In the genomic region with DNA sequence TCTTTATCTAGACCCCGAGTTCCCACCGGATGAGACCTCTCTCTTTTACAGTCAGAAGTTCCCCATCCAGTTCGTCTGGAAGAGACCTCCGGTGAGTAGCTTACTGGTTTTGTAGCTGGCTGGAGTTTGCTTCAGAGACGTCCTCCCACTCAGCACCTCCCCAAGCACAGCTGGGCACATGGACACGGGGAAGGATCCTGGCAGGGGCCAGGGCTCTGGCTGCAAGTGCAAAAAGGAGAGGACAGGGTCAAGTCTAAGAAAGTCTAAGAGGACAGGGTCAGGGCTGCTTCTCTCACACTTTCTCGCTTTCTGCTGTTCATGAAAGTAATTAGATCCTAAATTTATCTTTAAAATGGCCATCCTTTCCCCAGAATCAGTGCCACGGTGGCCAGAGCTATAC, we compare ENCODE assay signal across 23 mouse cellular contexts. TPM values are rescaled to one million over a fixed set of nuclear protein-coding genes. Genes with fewer than 3 reads are reported as not detected.
DNase-seq lines count a peak whose midpoint lies in the region; ATAC-seq lines count a peak whose summit lies in the region.
"Had no signal": no experiment of that assay in that cellular context is flagged by ENCODE, and none has a peak within 500 bp of the region (broad histone marks: within the 10 kb centered on the region; RNA-seq: fewer than 3 reads in every experiment).

No protein-coding gene starts in this region.

- ATAC-seq in heart, embryonic 13.5 days (ENCODE audit: extremely low read depth, insufficient number of reproducible peaks, low FRiP score, low TSS enrichment), result no peak
- ATAC-seq in heart, embryonic 11.5 days (replicated peaks; ENCODE audit: insufficient number of reproducible peaks, low FRiP score, low TSS enrichment), result no peak
- ATAC-seq: forebrain, embryonic 13.5 days had no signal

- H3K4me1 ChIP-seq in heart, embryonic 13.5 days, result peaks cover 19% of the 10 kb centered on the region
- peaks cover 5% of the 10 kb centered on the region; the same call in 1 of the 2 replicates for H3K4me1 ChIP-seq in heart, embryonic 11.5 days (ENCODE audit: control insufficient read depth, insufficient read depth, low read length)
- H3K4me1 ChIP-seq: embryonic facial prominence, embryonic 12.5 days; forebrain, embryonic 13.5 days; hindbrain, embryonic 12.5 days; limb, embryonic 15.5 days had no signal

- H3K9ac ChIP-seq in heart, embryonic 13.5 days, result no peak overlapping the region
- H3K9ac ChIP-seq in heart, embryonic 11.5 days (ENCODE audit: low read depth, low read length), result no peak overlapping the region
- H3K9ac ChIP-seq: embryonic facial prominence, embryonic 12.5 days; forebrain, embryonic 13.5 days; hindbrain, embryonic 12.5 days; limb, embryonic 15.5 days; lung, embryonic 14.5 days had no signal

- H3K27ac ChIP-seq in heart, embryonic 13.5 days (replicated peaks), result 0 out of 2 replicates have a peak overlapping the region, but pooled peaks have one; percentile 57
- H3K27ac ChIP-seq in heart, embryonic 11.5 days (ENCODE audit: low read depth, low read length), result no peak overlapping the region
- H3K27ac ChIP-seq: embryonic facial prominence, embryonic 12.5 days; forebrain, embryonic 13.5 days; hindbrain, embryonic 12.5 days; kidney, postnatal 0 days; limb, embryonic 15.5 days had no signal

- no peaks in the 10 kb centered on the region for H3K36me3 ChIP-seq in heart, embryonic 13.5 days
- no peaks in the 10 kb centered on the region for H3K36me3 ChIP-seq in heart, embryonic 11.5 days (ENCODE audit: control insufficient read depth, insufficient read depth, low read length)
- H3K36me3 ChIP-seq: embryonic facial prominence, embryonic 12.5 days; hindbrain, embryonic 12.5 days; limb, embryonic 15.5 days had no signal

- H3K4me3 ChIP-seq in heart, embryonic 13.5 days, result no peak overlapping the region
- H3K4me3 ChIP-seq in heart, embryonic 11.5 days (ENCODE audit: low read depth, low read length), result no peak overlapping the region
- H3K4me3 ChIP-seq: embryonic facial prominence, embryonic 12.5 days; erythroblast, embryonic 14.5 days; forebrain, embryonic 13.5 days; hindbrain, embryonic 12.5 days; limb, embryonic 15.5 days; megakaryocyte, embryonic 14.5 days had no signal

- no peaks in the 10 kb centered on the region for H3K27me3 ChIP-seq in heart, embryonic 13.5 days (replicated peaks)
- no peaks in the 10 kb centered on the region for H3K27me3 ChIP-seq in heart, embryonic 11.5 days (ENCODE audit: control insufficient read depth, insufficient read depth, low read length)
- H3K27me3 ChIP-seq: embryonic facial prominence, embryonic 12.5 days; forebrain, embryonic 13.5 days; hindbrain, embryonic 12.5 days; limb, embryonic 15.5 days had no signal

- peak; percentile 25 for DNase-seq in ovary, postnatal 36 days (ENCODE audit: low spot score)
- DNase-seq in ovary, postnatal 14 days (ENCODE audit: low spot score), result no peak
- peak; percentile 63 to 72 for DNase-seq in gastrocnemius, adult 8-10 months (ENCODE audit: low spot score in 2 of 2)
- peak; percentile 86 for DNase-seq in skeletal muscle tissue, adult 2 months (ENCODE audit: low read depth, low spot score)
- DNase-seq in frontal cortex, postnatal 25 days (ENCODE audit: low spot score in 2 of 2), result no peak
- DNase-seq: cerebellum, adult 8-10 months; heart, postnatal 10 days; kidney, adult 18-20 months; layer of hippocampus, postnatal 36 days; lung, embryonic 14.5 days; midbrain, embryonic 14.5 days; retina, postnatal 1 day; right cerebral cortex, postnatal 4 days; thymus, postnatal 25 days had no signal

- 64% methylated on average over 8 of the region's 8 CpGs for WGBS in heart, embryonic 13.5 days
- WGBS in heart, embryonic 11.5 days (ENCODE audit: insufficient replicate concordance), result 66% methylated on average over 8 of the region's 8 CpGs

- H3K4me2 ChIP-seq in heart, embryonic 13.5 days, result no peak overlapping the region
- H3K4me2 ChIP-seq in heart, embryonic 11.5 days, result no peak overlapping the region
- H3K4me2 ChIP-seq: embryonic facial prominence, embryonic 12.5 days; forebrain, embryonic 13.5 days; hindbrain, embryonic 12.5 days; limb, embryonic 15.5 days; lung, embryonic 14.5 days had no signal

- H3K9me3 ChIP-seq in heart, embryonic 13.5 days, result no peaks in the 10 kb centered on the region
- H3K9me3 ChIP-seq in heart, embryonic 11.5 days (replicated peaks; ENCODE audit: control insufficient read depth, low read length), result no peaks in the 10 kb centered on the region
- H3K9me3 ChIP-seq: embryonic facial prominence, embryonic 12.5 days; forebrain, embryonic 13.5 days; hindbrain, embryonic 12.5 days; limb, embryonic 15.5 days had no signal

RNA-seq across cellular contexts. Expression of a gene that starts 8.3 kb away (rescaled TPM):
- polyA plus RNA-seq in heart, embryonic 13.5 days (2015; fragmentation: Nextera tagmentation; extraction: Ambion mirVana), result 3.4 and 3.9 TPM in 2 replicates
- 5.2 and 7.0 TPM in 2 replicates for polyA plus RNA-seq in heart, embryonic 11.5 days (2014; fragmentation: Nextera tagmentation; extraction: Ambion mirVana)
- total RNA-seq in gastrocnemius, adult 8-10 months (2022), result 100 to 1,000 TPM; 126 to 145 (median 128) TPM
- polyA plus RNA-seq: erythroblast, embryonic 14.5 days had no signal

Comparison
In these comparisons a context has a peak if more than half of its experiments do, and no peak if none do; other contexts are left out.
1. DNase-seq: peak in ovary, postnatal 36 days (single experiment), gastrocnemius, adult 8-10 months (2 of 2) and skeletal muscle tissue, adult 2 months (single experiment); none in ovary, postnatal 14 days (single experiment) and frontal cortex, postnatal 25 days (0 of 2).